Mouse (Mus musculus) liver (tissue): Measurements from ENCODE around the gene Btbd8.

ENCODE experiments used
- DNase-seq: peaks from one replicate; pipeline ENCODE4 v3.0.0-alpha.2; 2020; ENCODE audit warnings: mixed read lengths

Btbd8 gene

DNA sequence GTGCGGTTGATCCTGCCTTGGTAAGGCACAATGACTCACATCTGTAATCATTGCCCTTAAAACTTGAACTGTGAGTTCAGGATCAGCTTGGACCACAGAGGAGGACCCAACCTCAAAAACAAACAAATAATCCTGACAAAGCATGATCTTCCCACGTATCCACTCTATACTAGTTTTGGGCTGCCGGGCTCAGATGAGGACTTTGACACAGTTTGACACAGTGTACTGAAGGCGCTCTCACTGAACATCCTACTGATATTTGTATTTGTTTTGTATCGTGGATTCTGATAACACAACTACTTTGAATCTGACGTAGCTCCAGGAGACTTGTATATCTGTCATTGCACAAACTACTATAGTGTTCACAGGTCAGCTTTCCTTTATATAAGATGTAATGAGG is 83.6 kb downstream of the Btbd8 start:
- DNase-seq: no peak

DNA sequence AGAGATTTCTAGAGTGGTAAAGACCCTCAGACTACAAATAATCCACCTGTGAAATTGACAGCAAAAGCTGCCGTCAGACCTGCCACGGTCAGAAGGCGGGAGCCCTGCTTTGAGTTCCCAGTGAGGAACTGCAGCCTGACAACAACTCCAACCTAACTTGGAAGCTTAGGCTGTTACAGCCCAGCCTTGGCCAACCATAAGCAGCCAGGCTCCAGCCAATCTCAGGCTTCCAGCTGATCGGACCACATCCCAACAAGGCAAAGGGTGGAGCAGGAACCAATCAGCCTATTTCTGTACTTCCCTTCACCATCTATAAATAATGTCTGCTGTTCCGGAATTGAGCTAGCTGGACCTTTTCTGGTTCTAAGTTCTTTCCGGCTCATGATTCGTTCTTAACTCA is 84.1 kb downstream of the Btbd8 start:
- DNase-seq: no peak

DNA sequence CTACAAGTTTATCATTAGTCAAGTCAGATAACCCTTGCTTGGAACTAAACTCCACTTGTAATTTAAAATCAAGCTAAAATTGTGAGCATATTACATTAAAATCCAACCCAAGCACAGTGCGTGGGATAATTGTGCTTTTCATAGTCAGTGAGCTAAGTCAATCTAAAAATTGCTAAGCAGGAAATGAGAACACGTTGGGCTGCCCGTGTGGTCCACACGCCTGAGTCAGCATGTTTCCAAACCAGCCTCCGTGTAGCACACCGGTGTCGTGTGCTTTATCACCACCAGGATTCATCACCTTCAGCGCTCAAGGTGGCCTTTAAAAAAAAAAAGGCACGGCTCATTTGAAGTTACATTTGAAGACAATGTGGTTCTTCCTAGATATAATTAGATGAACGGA is 86.5 kb downstream of the Btbd8 start:
- DNase-seq: no peak

DNA sequence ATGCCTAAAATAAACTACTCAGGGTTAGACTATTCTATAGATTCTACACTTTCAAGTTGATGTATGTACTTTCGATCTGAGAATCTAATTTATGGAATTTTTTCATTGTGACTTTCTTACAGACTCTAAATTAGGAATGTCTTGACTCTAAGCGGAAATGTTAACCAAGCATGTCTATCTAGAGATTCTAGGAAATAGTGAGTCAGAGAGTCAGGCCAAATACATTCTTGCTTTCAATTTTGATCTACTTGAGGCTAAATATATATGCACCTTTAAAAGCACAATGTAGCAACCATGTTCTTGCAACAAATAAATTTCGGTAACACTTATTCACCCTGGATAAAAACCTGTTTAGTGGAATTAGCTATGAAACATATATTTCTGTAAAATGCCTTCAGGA is 91.1 kb downstream of the Btbd8 start:
- no peak for DNase-seq

DNA sequence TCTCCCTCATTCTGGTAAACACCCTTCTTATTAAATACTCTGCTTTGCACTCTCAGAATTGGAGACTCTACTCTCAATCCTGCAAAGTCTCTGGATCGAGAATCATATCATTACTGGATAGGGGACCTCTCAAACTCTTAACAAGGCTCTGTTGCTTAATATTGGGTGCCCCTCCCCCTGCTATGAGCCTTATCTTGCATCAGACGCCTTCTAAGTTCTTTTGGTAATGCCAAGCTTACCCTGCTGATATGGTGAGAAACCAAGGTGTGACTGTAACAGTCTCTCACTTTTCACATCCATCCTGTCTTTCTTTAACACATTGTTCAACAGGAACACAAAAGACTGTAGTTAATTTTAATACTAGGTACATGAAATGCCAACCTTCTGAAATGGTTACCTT is 95.8 kb downstream of the Btbd8 start:
- DNase-seq: peak; percentile 22

DNA sequence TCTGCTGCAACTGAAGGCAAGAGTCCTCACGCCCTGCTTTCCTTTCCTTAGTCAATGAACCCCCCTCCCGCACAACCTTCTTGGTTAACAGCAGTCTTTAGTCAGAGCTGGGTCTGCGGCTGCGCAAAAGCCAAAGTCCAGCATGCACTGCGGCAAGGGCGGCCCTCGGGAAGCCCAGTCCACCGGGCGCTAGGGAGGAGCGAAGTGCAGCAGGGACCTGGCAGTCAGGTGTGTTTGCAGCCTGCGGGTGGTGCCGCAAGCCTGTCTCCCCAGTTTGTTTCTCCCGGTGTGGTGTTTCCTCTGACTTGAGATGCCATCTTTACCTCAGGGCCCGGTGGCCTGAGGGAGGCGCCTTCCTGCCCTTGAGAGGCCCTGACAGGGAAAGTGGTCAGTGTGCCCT is 96.8 kb downstream of the Btbd8 start, which contains the start of gene 1700028K03Rik:
Gene 1700028K03Rik, plus strand, starts transcription at position 129 of the 400 bp plus-strand sequence.
- DNase-seq: peak; percentile 54

DNA sequence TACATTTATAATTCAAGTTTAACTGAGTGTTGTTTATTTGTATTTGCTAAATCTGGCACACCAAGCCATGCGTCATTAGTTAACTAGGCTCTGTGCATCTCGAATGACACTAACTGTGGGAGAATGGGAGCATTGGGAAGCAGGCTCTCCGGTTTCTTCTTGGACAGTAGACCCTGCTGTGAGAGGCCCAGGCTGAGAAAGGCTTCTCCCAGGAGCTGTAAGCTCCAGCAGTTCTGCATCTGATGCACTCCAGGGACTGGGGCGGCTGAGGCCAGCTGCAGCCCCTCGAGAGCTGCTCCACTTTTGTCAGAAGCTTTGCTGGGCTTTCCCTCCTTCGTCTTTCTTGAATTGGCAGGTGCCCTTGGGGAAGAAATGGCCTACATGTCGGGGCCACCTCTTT is 103.9 kb downstream of the Btbd8 start:
- no peak for DNase-seq

DNA sequence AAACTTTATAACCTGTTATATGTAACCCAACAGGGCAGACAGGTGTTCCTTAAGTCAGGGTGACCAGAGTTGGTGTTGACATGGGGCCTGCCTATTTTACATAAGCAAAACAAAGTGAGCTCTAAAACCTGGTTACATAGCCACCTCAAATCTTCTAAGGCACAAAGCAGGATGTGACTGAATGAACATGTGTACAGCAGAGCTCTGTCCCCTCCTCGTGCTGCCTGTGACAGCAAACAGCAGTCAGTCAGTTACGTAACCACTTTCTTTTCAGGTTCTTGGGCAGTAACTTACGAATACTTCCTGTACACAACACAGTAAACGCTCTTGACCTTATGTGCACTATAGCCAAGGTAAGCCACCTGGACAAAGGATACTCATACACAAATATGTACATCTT is 108.1 kb downstream of the Btbd8 start:
- no peak for DNase-seq

DNA sequence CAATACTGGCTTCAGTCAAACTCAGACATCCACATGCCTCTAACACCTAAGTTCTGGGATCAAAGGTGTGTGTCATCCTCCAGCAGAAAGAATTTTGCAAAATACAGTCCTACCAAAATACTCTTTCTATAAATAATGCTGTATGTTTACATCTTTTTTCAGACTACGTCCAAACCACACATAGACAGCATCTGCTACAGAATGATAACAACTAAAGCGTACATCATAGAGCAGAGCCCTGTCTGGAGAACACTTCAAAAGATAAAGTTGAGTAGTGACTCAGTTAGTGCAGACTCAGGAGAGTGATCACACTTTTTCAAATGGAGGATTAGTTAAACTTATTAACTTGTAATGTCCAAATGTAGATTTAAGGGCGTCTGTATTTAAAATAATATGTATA is 110.2 kb downstream of the Btbd8 start:
- DNase-seq: no peak

DNA sequence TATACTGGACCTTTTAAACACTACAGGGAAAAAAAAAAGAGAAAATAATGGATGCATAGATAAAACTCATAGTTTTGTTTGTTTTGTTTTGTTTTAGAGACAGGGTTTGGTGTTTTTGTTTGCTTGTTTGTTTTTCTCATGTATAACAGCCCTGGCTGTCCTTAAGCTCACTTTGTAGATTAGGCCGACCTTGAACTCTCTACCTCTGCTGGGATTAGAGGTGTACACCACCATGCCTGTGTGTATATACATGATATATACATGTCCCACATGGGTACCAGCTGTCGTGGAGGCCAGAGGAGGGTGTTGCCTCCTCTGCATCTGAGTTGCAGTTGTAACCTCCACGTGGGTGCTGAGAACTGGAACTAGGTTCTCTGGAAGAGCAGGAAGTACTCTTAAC is 110.6 kb downstream of the Btbd8 start:
- no peak for DNase-seq

DNA sequence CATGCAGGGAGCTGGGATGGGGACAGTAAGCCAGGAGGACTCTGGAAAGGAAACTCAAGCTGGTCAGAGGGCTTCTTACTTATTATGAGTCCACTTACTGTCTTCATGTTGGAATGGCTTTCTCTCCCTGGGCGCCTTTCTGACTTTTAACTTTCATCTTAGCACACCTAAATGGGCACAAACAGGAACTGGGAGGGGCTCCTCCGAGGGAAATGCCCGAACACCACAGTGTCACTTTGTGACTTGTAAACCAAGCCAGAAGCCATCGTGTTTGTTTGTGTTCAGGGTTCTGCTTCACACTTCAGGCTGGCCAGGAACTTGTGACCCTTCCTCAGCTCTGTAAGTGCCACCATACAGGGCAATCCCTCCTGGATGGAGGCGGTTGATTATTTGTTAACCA is 116.5 kb downstream of the Btbd8 start:
- no peak for DNase-seq

DNA sequence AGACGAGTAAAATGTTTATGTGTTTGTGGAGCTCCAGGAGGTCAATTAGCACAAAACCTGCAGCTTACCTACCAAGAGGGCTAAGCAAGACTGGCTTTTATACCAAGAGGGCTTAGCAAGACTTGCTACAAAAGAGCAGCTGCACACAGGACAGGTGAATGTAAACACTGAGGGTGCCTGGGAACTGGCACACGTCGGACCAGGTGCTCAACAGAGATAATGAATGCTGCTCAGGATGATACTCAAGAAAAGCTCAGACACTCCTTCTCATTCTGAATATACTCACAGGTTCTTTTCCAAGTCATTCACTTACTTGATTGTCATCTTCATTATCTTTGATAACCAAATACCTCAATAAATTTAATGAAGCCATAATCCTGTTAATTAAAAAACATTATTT is 119.2 kb downstream of the Btbd8 start:
- no peak for DNase-seq
